Mouse (Mus musculus) spleen, postnatal 36 days (tissue): ENCODE measurements at regions not wholly inside any gene's neighbourhood (a gene's known extent, or its start where the extent isn't known, plus 50 kb on each side); places are given as distances from the start of the nearest gene placed in this dataset.

Experiments
- DNase-seq, 2 experiments: peaks; one replicate each; pipeline ENCODE4 v3.0.0; 2022; ENCODE audit warnings: low spot score in 2 of 2, mixed read lengths in 1 of 2

DNA sequence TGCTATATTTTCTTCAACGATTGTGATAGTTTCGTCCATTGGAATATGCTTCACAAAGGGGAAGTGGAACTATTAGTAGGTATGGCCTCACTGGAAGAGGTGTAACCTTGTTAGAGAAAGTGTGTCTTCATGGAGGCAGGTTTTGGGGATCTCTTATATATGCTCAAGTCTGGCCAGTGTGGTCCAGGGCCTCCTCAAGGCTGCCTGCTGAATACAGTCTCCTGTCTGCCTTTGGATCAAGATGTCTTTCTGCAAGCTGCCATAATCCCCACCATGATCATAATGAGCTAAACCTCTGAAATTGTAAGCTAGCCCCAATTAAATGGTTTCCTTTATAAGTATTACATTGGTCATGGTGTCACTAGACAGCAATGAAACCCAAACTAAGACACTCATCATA is 384.3 kb downstream of the Btbd3 start:
- DNase-seq, result no peak

DNA sequence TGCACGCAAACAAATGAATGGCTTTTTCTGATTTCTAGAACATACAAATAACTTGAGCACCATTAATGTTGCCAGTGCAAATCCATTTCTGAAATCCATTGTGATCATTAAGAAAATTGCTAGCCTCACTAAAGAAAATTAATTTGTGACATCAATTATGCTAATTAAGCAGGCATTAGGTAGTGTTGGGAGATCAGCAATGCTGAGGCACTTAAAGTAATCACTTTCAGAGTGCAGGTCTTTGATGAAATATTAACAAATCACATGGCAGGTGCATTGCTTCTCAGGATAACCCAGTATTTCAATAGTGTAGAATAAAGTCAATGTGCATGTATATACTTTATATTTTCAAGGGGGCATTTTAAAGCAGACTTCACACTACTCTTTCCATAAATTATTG is 385.0 kb downstream of the Btbd3 start:
- no peak for DNase-seq

DNA sequence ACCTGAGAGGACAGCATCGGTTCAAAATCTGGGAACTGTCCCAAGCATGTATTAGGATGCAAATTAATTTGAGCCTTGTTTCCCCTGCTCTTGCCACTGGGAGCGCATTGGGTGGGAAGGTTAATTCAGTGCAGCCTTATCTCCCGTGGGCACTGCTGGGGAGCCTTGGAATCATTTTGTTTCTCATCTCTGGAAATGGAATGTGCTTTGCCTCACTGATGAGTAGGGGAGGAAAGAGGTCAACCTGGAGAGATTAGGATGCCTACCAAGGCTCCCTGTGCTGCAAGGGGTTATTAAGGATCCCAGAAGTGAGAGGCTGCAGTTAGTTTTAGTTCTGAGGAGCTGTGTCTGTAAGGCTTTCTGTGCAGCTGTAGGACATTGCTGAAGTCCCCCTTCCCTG is 392.3 kb downstream of the Btbd3 start:
- DNase-seq, result no peak

DNA sequence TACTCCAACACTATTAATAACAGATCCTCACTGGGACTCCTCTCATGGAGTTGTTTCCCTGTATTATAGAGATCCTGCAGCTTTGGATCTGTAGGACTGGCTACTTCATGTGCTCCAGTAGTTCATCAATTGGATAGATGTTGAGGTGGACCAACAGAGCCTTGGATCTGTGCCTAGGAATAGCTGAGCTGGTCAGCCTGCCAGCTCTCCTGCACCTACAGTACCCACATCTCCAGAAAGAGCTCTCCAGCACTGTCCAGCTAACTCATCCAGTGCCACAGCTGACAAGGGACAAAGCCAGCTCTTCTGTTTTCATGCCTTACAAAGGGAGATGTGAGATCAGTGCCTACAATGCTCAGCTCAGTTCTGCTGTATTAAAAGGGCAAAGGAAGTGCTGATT is 403.0 kb downstream of the Btbd3 start:
- no peak for DNase-seq

DNA sequence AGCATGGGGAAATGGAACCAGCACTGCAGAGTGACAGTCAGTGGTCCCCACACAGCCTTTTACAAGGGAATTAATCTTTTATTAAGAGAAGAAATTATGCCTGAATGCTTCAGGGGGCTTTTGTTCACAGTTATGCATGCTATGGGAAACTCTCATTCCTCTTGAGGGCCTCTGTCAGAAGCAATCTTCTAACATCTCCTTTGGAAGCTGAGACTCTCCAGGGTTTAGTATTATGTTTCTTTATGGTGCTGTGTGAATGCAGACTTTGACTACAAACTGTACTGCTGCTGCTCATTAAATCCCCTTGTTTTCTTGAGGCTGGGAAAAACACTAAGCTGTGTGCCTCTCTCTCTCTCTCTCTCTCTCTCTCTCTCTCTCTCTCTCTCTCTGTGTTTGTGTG is 413.9 kb downstream of the Btbd3 start:
- no peak for DNase-seq

DNA sequence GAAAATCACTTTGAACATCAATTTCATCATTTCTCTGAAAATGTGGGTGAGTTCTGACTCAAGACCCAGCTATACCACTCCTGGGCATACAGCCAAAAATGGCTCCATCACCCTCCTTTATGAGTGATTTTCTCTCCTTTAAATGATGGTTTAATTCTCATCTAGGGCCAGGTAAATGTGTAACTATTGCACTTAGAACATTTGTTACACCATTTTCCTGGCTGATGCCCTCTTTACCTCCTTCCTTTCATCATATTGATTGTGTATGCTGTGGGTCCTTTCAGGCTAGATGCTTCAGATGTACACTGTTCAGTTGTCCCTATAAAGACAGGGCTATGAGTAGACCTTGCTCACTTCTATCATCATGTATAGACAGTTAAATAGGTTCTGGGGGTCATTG is 418.4 kb downstream of the Btbd3 start:
- no peak for DNase-seq

DNA sequence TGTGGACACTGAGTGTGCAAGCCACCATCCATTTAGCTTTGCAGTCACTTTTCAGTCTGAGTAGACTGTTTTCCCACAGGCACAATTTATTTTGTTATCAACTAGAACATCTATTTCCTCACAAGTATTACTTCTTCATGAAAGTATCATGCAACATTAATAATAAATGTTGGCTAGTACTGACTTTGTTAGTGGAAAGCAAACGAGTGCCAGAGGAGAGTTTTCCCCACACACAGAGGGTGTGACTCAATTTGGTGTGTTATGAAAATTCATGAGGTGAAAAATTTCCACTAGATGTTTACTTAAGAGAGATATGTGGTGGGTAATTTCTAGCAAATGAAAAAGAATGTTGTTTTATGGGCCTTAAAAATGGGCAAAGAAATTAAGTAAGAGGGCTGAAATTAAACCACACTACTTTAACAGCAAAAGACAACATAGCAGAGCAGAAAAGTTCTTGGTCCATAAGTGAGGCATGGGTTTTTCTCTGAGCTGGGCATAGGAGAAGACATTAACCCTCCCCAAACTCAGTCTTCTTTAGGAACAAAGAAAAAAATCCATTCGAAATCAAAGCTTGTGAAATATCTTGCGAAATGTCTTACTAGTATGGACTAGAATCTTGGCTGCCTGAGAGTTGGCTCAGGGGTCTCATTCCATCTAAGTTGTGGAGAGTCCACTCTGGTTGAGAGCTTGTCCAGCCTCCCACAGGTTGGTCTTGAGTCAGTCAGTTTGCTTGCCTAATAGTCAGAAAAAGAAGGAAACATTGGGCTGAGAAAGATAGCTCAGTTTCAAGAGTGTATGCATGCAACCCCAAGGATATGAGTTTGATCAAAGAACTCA is 419.1 kb downstream of the Btbd3 start:
- DNase-seq, result no peak

DNA sequence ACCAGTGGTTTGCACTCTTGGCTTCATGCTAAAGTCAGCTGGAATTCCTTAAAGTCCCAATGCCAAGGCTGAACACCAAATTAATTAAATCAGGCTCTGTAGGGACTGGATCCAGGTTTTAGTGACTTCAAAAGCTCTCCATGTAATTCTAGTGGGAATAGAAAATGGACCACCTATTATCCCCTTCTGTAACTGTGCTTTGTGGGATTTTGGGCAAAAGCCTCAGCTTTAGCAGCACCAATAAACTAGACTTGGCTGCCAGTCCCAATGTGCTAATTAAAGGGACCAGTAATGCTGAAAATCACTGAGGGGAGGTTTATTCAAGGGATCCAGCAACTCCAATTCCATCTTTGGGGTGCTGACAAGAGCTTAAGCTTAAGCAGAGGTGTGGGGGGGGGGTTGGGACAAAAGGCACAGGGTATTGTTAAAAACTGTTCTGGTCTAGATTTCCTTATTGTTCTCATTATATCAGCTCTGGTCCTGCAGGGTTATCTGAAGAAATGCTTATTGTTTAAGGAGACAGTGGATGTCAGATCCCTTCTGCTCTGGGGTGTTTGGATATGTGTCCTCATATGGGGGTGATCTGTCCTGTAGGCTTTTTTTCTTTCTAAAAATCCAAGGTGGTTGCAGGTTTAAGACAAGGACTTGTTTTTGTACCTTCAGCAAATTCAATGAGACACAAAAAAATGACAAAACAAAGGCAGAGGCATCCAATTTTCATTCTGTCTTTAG is 431.9 kb downstream of the Btbd3 start:
- DNase-seq, result no peak

DNA sequence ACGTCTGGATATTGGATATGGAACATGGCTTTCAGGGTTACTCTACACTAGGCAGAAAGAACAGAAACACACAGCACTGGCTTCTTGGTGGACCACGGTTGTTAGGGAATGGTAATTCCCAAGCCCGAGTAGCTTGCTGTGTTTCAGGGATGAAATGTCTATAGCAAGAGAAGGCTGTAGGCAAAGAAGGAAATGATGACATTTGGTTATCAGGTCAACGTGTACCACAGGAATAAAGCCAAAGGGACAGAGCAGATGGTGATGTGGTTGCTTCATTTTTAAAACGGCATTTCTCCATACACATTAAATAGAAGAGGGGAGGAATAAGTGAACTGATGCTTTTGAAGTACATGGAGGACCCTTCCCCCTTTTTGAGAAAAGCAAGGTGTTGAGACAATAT is 433.1 kb downstream of the Btbd3 start:
- DNase-seq, result no peak

DNA sequence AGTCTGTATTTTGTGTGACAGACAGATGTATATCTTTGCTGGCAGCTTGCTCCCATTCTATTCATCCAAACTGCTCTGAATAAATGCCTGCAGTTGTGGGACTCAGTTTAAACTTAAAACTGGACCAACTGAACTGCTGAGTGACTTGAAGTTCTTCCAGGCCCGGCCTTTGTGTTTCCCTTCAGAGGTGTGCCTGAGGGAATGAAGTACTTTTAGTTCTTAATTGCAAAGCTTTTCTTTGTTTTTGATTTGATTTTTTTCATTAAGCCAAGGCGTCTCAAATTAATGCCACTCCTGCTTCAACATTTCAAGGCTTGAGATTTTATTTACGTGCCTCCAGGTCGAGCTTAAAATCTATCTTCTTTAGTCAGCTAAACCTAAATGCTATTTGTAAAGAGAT is 446.4 kb downstream of the Btbd3 start:
- no peak for DNase-seq

DNA sequence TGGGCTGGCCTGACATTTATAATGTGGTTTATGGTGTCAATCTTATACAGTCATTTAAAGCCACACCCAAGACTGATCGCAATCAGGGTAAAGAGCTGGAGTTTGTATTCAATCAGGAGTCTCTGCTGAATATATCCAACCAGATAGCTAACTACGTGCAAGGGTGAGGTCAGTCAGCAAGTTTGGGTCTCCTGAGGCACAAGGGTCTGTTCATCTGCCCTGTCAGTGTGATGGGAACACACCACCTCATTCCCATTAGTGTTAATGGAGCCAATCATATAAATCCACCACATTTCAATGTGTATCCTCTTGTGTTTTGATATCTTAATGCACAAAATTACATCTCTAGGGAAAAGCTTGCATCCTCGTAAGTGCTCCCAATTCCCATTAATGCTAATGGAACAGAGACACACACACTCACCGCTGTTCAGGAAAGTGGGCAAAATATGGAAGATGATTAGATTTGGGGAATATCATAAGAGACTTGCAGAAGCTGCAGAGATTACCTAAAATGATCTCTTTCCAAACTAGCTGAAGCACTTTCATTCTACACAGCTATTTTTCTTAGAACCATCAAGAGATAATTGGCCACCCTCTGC is 447.7 kb downstream of the Btbd3 start:
- no peak for DNase-seq

DNA sequence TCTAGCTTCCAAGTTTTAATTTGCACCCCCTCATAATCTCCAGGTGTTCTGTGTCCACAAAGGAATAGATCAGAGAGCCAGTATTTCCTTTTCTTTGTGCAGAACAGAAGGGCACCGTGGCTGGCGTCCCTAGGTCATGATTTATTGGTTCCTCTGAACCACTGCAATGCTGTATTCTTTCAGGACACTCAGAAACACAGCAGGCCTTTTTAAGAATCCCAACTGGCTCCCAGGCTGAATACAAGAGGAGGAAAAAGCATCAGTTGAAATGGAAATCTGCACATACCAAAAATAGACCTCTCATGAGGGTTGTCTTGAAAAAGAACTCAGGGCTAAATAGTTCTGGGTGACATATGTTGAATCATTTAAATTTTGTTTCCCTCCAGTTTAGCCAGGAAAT is 452.4 kb downstream of the Btbd3 start:
- no peak for DNase-seq

DNA sequence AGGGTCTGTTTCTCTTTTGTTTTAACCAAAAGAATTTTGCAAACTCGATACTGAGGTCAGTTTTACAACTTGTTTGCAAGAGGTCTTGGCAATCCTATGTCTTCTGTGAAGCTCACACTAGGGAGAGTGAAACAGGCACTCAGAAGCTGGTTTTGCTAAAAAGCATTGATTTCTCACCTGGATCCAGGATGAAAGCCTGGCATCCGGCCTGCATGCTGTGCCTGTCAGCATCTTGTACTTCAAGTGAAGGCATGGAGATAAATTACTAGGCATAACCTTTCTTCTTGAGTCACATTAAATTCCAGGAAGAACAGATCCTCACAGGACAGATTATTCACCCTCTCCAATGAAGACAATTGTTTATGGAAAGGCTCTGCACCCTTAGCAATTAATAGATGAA is 477.5 kb downstream of the Btbd3 start:
- DNase-seq, result no peak

DNA sequence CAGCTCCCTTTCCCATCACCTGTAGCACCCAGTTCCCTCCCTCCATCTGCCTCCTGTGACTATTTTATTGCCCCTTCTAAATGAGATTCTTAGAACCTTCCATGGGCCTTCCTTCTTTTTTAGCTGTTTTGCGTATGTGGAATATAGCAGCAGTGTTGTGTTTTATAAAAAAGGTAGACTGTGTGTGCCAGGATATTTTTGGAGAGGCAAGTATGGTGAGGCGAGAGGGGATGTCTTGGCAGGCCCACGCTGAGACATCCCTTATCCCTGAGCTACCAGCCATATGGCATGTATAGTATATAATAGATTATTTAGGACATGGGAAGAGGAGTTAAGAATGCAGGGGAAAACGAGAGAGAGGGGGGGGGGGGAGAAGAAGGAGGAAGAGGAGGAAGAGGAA is 488.4 kb downstream of the Btbd3 start:
- DNase-seq, result no peak

DNA sequence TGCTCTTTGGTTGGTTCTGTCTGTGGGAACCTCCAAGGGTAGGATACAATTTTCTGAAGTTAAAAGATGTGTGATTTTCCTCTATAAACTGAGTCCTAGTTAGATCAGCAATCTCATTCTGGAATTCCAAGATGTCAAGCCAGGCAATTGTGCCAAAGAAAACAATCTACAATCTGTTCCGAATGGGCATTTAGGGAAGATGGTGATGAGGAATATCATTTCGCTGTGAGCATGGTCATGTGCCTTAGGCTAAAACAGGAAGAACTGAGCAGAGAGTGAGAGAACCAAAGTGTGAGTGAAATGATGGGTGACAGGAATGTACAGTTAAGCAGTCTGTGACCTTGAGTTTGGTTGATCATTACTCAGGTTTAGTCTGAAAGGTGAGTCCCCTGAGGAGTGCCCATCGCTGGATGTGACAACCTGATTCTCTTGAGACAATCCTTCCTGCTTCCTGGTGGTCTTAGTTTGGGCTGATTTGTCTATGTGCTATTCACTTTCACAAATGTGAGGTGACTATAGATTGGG is 504.1 kb downstream of the Btbd3 start:
- DNase-seq, result no peak

DNA sequence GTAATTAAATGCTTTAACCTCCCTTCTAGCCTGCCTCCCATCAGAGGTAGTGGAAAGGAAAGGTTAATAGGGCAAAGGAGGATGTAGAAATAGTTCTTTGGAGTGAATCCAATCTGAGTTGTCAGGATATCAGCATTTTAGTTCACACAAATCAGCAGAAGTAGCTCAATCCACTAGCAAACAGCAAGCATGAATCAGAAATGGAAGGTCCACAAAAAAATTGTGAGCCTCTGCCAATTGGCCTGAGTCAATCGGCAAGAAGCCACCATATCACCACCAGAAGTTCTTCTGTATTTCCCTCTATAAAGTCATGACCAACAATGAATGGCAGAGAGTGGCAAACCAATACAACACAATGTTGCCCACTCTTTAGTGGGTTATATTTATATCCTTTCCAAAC is 505.0 kb downstream of the Btbd3 start:
- DNase-seq, result no peak

DNA sequence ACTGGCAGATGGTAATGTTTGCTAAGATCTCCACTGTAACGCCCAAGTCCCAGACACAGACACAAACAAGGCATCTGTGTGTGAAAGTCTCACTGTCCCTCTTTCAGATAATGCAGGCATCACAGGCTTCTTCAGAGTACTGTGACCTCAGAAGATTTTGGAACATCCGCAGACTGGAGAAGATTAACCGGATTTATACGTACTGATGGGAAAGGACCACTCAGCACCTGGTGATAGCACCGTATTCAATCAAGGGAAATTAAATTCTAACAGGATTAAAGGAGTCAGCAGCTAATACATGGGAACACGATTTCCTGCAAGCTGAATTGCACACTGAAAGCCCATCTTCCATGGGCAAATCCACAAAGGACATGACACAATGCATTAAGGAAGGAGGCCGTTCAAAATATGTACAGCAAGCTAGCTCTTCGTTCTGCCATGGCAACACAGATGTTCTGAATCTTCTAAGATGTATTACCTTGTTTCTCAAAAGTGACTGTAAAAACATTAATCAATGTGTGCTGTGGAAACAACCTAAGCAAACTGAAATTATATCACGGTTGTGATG is 510.0 kb downstream of the Btbd3 start:
- no peak for DNase-seq

DNA sequence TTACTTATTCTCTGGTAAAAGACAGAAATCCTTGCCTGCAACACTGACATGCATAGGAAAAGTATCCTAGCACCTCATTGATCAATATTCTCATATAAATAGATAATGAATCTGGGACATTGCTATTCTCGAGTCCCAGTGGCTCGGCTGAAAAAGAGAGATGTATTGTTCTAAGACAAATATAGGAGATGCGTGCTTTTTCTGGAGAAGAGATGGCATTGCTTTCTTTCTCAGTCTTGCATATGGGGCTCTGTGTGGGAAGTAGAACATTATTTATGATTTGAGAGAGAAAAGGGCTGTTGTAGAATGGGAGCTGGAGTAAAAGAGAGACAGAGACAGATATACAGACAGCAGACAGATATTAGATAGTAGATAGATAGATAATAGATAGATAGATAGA is 527.4 kb downstream of the Btbd3 start:
- DNase-seq, result no peak

DNA sequence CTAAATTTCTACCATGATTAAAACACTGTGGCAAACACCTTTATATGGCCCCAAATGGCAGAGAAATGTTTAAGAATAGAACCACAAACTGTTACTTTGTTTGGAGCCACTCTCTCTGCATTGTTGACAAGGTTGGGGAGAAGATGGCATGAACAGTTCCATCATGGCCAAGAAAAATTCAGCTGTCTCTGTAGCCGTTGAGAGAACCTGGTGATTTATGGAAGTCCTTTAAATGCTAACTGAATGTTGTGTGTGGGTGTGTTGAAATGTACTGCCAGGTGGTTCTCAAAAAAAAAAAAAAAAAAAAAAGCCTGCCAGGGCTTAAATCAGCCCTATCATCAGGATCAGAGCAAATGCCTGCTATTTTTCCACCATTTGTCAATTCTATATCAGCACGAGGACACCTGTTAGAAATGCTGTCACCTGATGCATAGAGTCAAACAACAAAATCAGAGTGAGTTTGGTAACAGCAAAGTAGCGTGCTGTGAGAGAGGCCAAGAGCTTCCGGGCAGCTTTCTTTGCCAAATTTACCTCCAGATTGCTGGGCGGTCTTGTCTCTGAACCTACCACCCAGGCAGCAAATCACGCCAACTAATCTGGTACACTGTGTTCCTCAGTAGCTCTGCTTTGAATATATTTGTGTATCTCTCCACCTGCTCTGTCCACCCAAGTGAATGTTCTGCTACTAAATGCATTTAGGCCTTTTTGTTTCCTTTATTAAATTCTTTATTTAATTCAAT is 536.5 kb downstream of the Btbd3 start:
- no peak for DNase-seq

DNA sequence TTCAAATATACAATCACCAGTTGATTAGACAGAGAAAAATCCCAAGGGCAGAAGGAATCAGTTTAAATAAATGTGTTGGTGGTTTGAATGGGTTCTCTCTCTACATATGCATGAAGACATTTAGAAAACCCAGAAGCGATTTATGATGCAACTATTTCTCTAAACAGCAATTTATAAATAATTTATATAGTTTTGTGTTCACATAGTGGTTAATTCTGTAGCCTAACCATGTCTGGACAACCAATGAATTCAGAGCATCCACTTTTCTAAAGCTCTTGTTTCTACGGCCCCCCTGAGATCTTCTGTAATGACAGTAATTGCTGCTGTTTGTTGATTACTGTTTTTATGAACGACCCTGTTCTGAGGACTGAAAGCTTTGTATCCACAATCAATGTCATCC is 549.8 kb downstream of the Btbd3 start:
- no peak for DNase-seq

DNA sequence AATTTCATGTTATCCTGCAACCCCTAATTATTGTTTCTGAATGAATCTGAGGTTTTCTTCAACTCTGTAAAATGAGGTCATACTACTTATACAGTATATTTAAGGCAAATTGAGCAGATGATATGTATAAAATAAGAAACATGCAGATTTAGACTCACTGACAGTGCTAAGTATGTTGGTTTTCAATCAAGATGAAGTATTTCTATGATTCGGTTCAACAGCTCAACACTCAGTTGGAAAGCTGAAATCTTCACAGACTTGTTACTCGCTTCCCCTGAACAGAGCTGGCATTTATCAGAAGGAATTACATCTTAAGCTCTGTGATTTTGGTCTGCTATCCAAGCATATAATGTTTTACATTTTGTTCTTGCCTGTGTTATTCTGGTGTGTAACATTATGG is 553.4 kb downstream of the Btbd3 start:
- DNase-seq, result no peak

DNA sequence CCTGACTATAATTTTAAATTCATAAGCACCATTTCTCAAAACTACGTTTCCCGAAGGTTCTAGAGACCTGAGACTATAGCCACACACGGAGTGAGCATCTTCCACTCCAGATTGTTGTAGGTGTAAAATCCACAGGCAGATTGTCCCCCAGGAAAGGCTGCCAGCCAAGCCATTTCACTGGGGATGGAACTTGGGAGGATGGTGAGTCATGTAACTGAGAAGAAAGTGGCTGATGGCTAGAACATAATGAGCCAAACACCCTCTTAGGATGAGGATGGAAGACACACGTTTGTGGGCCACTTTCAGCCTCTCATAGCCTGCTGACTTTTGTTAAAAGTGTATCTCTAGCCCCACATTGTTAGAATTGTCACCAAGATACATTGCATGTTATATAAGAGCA is 564.1 kb downstream of the Btbd3 start:
- DNase-seq, result no peak
